Mouse (Mus musculus): Measurements from ENCODE around the gene Olfr982.

- no peak for TF ChIP-seq CTCF (IDR thresholded peaks at IDR 0.05; ENCODE audit: low read depth)
- no peak for TF ChIP-seq EP300 (optimal IDR thresholded peaks at IDR 0.05)
Observed at GRCm38 (mm10) chr9:40116645-40117286, 43.1 kb downstream of the Olfr982 start.

Measured in stomach, postnatal 0 days (tissue).